Mouse (Mus musculus): ENCODE results near the gene Grid1.
A peak's percentile ranks its signal among the peaks of the same experiment; 100 is the strongest.

Gene Grid1

GRCm38 (mm10) chr14:35123260-35123875 lies 303.5 kb downstream of the Grid1 start:
- DNase-seq, result no peak

GRCm38 (mm10) chr14:35127616-35128015 lies 307.7 kb downstream of the Grid1 start:
- DNase-seq, result no peak

GRCm38 (mm10) chr14:35135056-35135455 lies 315.1 kb downstream of the Grid1 start:
- no peak for DNase-seq

- DNase-seq, result no peak
Observed at GRCm38 (mm10) chr14:35138069-35138468, 318.2 kb downstream of the Grid1 start.

DNA sequence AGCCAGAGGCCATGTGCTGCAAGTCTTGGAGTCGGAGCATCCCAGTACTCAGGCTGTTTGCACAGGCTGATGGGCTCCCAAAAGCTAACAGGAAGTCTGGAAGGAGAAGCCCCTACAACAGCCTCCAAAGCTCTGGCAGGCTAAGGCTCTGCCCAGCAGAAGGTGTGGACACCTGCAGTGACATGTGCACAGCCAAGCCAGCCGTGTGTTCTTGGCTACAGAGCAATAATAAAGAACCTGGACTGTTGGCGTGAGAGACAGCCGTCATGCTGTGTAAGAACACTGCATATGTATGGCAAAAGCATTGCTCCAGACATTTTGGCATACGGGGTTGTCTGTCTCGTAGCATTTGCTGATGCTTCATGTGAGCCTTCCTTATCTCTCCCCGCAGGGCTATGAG lies 319.9 kb downstream of the Grid1 start:
- no peak for DNase-seq

DNA sequence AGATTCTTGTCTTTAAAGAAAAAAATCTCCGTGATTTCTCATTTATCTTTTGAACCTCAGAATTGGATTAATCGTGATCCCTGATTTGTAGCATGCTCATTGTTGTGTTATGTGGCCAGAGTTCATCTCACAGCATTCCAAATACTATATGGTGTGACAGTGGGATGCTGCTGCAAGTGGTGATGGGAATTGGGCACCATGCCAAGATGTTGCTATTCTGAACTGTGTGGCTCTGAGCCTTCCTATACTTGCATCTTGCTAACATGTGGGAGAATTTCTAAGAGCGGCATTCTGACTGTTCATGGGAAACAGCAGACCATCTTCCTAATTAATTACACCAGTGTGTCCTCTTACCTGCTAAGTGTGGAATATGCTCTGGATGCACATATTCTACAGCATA lies 332.5 kb downstream of the Grid1 start:
- no peak for DNase-seq

DNA sequence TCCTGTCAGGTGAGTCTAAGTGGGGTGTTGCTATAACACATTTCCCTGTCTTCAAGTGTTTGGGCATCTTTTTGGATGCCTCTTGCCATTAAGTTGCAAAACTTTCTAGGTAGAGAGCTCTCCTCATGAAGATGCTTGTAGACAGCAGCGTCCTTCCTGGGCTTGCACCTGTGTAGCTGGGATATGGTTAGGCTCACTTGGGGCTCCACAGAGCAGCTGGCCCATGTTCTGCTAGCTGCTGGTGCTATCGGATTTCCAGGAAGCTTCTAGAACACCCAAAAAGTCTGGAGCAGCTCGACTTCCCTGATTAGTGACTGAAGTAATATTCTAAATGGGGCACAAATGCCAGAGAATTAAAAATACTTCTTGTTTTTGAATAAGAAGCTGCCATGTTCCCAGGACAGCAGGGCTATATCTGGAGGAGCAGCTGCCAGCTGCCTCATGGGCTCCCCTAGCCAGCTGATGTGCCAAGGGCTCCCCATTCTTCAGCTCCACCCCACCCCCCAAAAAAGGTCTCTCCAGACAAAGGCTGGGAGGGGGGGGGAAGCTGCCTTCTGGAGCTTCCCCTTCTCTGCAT lies 333.9 kb downstream of the Grid1 start:
- DNase-seq, result no peak

GRCm38 (mm10) chr14:35154364-35154763 lies 334.5 kb downstream of the Grid1 start:
- no peak for DNase-seq

DNA sequence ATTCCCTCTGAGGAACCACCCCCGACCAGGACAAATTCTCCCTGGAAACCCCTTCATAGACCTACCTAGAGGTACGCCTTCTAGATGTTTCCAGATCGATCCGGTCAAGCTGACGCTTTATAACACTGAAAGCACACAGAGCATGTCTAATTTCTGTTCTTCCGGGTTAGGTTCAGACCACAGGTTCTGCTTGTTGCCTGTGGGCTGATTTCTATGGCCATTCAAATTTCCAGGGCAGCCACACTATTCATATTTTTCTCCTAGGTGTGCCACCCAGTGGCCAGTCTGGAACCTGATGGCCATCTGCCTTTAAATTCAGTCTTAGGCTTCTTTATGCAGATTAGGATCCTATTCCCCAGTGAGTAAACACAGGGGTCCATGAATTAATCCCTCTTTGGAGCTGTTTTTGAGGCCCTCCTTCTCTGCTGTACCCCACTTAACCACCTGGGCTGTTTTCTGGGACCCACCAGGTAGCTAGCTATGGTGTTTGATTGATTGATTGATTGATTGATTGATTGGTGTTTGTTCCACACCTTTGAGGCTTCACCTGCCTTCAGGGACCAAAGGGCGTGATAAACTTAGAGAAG lies 337.3 kb downstream of the Grid1 start:
- no peak for DNase-seq

DNA sequence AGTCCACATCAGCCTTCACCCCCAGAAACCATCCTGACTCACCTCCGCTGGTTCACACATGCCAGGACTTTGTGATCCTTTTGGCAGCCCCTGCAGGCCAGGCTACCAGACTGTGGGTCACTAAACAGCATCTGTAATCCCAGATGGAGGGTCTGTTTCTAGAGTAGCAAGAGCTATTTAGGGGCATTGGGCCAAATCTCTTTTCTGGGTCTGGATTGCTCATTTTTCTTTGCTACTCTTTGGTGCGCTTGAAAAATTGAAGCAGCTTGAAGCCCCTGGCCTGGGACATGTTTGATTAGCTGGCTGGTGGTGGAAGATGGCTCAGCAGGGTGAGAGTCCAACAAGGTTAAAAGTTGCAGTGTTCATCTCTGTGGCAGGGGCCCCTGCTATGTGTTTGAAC lies 339.4 kb downstream of the Grid1 start:
- DNase-seq, result no peak

DNA sequence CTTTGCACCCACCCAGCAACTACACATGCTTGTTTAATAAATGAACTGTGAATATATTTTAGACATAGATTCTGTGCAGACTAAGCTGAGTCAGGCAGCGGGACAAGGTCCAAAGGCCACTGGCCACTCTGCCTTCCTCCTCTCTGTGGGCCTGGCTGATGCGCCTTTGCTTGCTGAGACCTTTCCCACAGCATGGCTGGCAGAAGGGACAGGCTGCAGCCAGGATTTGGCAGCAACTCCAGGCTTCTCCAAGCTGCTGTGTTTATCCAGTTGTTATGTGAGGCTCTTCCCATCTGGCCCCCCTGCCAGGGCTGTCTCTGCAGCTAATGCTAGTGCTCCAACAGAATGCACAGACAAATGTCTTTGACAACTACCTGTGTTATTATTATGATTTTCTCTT lies 347.5 kb downstream of the Grid1 start:
- DNase-seq, result peak in 1 of 2 experiments; percentile 50

GRCm38 (mm10) chr14:35173861-35174260 lies 354.0 kb downstream of the Grid1 start:
- no peak for DNase-seq

DNA sequence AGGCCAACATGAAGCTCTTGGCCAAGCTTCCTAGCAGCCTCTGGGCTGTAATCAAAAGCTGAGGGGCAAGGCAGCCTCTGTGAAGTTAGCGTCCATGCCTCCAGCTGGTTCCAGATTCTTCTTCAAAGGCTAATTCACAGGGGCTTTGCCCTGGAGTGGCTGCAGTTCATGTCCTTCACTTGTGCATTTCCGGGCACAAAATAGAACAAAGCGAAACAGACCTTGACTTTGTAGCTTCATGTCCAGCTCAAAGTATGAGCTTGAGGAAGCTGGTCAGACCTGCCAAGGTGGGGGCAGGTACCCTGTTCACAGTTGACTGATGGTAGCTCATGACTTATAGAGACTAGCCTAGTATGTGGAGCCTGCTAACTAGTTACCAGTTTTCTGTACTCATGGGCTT lies 356.1 kb downstream of the Grid1 start:
- no peak for DNase-seq

DNA sequence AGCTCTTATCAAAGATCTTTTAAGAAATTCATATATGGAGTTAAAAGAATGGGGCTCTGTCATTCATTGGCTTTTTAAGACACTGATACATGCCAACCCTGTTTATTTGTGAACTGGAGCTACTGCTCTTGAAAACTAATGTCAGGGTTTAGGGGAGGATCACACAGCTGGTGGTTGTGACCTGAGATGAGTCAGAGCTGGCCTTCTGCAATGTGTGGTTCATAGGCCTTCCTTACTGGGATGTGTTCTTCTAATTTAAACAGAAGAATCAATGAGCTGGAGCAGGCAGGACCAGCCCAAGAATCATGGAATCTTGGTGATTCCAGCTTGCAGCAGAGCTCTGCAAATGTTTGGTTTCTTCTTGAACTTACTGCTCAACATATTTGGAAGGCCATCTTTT lies 359.2 kb downstream of the Grid1 start:
- no peak for DNase-seq

DNA sequence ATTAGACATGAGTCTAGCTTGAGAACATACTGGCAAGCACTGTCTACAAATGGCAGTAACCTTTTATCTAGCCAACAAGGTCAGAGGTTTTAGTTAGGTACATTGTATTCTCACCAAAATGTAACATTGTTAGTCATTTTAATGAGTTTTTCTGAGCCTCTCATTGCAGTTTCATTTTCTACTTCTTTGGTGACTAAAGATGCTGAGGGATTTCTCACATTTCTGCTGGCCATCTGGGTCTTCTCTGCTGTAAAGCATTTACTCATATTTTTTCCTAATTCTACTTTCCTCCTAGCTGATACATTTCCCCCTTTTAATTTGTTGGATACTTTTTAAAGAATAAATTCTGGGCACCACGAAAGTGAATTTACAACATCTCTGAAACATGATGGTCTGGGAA lies 365.5 kb downstream of the Grid1 start:
- DNase-seq, result no peak

DNA sequence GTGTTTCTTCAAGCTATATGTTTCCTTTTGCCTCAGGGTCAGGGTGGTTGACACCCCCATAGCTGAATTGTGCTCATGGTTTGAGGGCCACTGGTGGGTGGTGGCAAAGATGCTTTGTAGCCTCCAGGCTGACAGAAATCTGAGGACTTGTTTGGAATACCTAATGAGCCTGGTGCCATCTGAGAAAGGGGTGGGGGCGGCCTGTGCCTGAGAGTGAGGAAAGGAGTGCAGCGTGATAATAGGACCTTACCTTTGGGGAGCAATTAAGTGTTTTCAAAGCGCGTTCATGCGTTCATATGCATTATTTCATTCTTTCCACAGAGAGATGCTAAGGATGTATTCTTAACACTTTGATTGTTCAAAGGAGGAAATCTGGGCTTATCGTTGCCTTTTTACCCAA lies 372.3 kb downstream of the Grid1 start:
- DNase-seq, result no peak

DNA sequence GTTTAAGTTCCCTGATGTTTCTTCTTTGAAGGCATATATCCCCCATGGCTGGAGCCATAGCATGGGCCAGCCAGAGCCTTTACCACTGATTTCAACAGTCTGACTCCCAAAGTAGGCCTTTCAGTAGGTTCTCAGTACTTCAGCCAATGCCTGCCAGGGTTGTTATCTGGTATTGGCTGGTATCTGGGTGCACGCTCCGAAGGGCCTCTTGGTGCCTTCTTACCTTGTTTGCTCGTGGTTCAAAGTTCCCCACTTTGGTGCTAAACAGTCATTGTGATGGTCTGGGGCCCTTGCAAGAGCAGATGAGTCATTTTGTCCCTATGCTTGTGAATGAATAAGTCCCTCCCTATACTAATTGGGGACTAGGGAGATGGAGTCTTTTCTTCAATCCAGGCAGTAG lies 377.5 kb downstream of the Grid1 start:
- DNase-seq, result no peak

DNA sequence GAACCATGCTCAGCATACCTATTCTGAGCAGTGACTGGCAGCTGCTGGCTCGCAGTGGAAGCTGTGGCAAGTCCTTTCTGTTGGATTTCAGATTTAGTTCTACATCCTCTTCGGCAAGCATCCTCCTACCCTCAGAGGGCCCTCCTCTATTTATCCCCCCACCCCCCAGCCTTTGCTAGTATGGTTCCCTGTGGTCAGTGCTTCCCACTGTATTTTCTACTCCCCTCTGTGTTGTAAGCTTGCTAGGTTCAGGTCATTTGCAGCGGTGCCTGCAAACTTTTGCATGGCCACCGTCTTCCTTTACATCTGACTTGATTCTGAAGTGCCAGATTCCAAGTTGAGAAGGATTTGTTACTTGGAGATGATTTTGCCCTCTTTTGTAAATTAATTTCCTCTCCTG lies 378.5 kb downstream of the Grid1 start:
- DNase-seq, result no peak

- DNase-seq, result no peak
Observed at GRCm38 (mm10) chr14:35198899-35199298, 379.0 kb downstream of the Grid1 start.

- DNase-seq, result no peak
Observed at GRCm38 (mm10) chr14:35209444-35209843, 389.5 kb downstream of the Grid1 start.

GRCm38 (mm10) chr14:35219021-35219420 lies 399.1 kb downstream of the Grid1 start:
- DNase-seq, result no peak

GRCm38 (mm10) chr14:35222196-35222595 lies 402.3 kb downstream of the Grid1 start:
- no peak for DNase-seq

DNA sequence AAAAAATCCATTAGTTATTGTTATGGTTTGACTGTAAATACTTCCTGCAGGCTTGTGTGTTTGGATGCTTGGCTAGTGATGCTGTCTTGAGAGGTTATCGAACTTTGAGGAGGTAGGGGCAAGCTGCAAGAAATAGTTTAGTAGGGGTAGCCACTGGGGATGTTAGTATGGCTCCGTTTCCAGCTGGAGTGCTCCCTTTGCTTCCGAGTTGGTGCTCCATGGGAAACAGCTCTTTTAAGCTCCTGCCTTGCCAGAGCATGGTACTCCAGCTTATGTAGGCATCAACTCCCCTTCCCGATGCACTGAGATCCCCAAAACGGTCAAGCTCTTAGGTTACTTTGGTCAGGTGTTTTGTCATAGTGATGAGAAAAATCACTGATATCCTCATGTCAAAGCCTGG lies 407.7 kb downstream of the Grid1 start:
- no peak for DNase-seq

- DNase-seq, result no peak
Observed at GRCm38 (mm10) chr14:35231384-35231783, 411.5 kb downstream of the Grid1 start.

DNA sequence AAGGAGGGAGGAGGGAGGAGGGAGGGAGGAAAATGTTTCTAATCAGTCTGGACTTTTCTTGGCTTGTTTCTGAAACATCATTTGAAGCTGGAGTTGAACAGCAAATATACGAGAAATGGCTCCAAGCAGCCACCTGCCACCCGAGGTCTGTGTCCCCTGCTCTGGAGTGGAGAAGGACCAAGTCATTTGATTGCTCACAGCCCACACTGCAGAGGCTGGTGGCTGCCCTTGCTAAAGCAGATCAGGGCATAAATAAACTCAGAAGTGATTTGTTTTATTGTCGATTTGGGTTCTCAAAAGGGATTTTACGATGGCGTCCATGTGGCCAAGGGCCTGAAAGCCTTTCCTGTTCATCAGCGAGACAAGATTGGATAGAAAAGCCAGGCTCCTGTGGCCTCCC lies 423.0 kb downstream of the Grid1 start:
- no peak for DNase-seq
